Mouse (Mus musculus): ENCODE data around the gene Bloc1s3. TPM values are rescaled to one million over a fixed set of nuclear protein-coding genes. Genes with fewer than 3 reads are reported as not detected.

Gene Bloc1s3
- total RNA-seq (2022) = 1 to 10 TPM; 2.1 to 2.7 (median 2.3) TPM

- DNase-seq (ENCODE audit: low spot score in 2 of 2) = peak; percentile 83 to 84
Measured at GRCm38 (mm10) chr7:19508150-19508923, at the start of gene Bloc1s3, which contains the start of gene Trappc6a. TSS of gene Bloc1s3 (minus strand) at chr7:19508367. TSS of gene Trappc6a (plus strand) at chr7:19508395.

- DNase-seq (ENCODE audit: low spot score in 2 of 2) = peak; percentile 5 to 40
Measured at GRCm38 (mm10) chr7:19557086-19557485, 48.9 kb upstream of the Bloc1s3 start.

GRCm38 (mm10) chr7:19554168-19554567 lies 46.0 kb upstream of the Bloc1s3 start:
- no peak for DNase-seq (ENCODE audit: low spot score in 2 of 2)

GRCm38 (mm10) chr7:19552443-19552842 lies 44.3 kb upstream of the Bloc1s3 start:
- DNase-seq (ENCODE audit: low spot score in 2 of 2) = no peak

- DNase-seq (ENCODE audit: low spot score in 2 of 2) = no peak
Measured at GRCm38 (mm10) chr7:19551634-19552033, 43.5 kb upstream of the Bloc1s3 start.

GRCm38 (mm10) chr7:19549394-19549793 lies 41.2 kb upstream of the Bloc1s3 start:
- no peak for DNase-seq (ENCODE audit: low spot score in 2 of 2)

GRCm38 (mm10) chr7:19547344-19547969 lies 39.3 kb upstream of the Bloc1s3 start:
- DNase-seq (ENCODE audit: low spot score in 2 of 2) = no peak

- DNase-seq (ENCODE audit: low spot score in 2 of 2) = no peak
Measured at GRCm38 (mm10) chr7:19546007-19546406, 37.8 kb upstream of the Bloc1s3 start.

GRCm38 (mm10) chr7:19543584-19543983 lies 35.4 kb upstream of the Bloc1s3 start:
- DNase-seq (ENCODE audit: low spot score in 2 of 2) = no peak

- no peak for DNase-seq (ENCODE audit: low spot score in 2 of 2)
Measured at GRCm38 (mm10) chr7:19542155-19542691, 34.1 kb upstream of the Bloc1s3 start.

- no peak for DNase-seq (ENCODE audit: low spot score in 2 of 2)
Measured at GRCm38 (mm10) chr7:19541681-19542154, 33.6 kb upstream of the Bloc1s3 start.

GRCm38 (mm10) chr7:19540771-19541566 lies 32.8 kb upstream of the Bloc1s3 start:
- DNase-seq (ENCODE audit: low spot score in 2 of 2) = no peak

GRCm38 (mm10) chr7:19534676-19535075 lies 26.5 kb upstream of the Bloc1s3 start:
- DNase-seq (ENCODE audit: low spot score in 2 of 2) = no peak

- no peak for DNase-seq (ENCODE audit: low spot score in 2 of 2)
Measured at GRCm38 (mm10) chr7:19532240-19532639, 24.1 kb upstream of the Bloc1s3 start.

GRCm38 (mm10) chr7:19531077-19531476 lies 22.9 kb upstream of the Bloc1s3 start:
- DNase-seq (ENCODE audit: low spot score in 2 of 2) = no peak

- no peak for DNase-seq (ENCODE audit: low spot score in 2 of 2)
Measured at GRCm38 (mm10) chr7:19525105-19525481, 16.9 kb upstream of the Bloc1s3 start.

- DNase-seq (ENCODE audit: low spot score in 2 of 2) = no peak
Measured at GRCm38 (mm10) chr7:19524420-19525104, 16.4 kb upstream of the Bloc1s3 start.

- DNase-seq (ENCODE audit: low spot score in 2 of 2) = peak; percentile 33 to 38
Measured at GRCm38 (mm10) chr7:19523757-19524419, 15.7 kb upstream of the Bloc1s3 start.

GRCm38 (mm10) chr7:19523017-19523756 lies 15.0 kb upstream of the Bloc1s3 start:
- no peak for DNase-seq (ENCODE audit: low spot score in 2 of 2)

- no peak for DNase-seq (ENCODE audit: low spot score in 2 of 2)
Measured at GRCm38 (mm10) chr7:19520032-19520431, 11.9 kb upstream of the Bloc1s3 start.
